Mouse (Mus musculus) cerebellum, postnatal 25 days (tissue): ENCODE measurements around the gene Arl6ip4.
A peak's percentile ranks its signal among the peaks of the same experiment; 100 is the strongest.

Source experiments
- DNase-seq, 2 experiments: peaks; one replicate each; pipeline ENCODE4 v3.0.0; 2021; ENCODE audit warnings: mixed read lengths in 2 of 2

Arl6ip4 gene

GRCm38 (mm10) chr5:124095077-124095581, 20.8 kb upstream of the Arl6ip4 start:
- DNase-seq = no peak

GRCm38 (mm10) chr5:124095596-124096232, 20.2 kb upstream of the Arl6ip4 start, which contains the start of gene Abcb9:
Abcb9 (minus strand) TSS chr5:124095798.
- DNase-seq = peak; percentile 98 to 99

GRCm38 (mm10) chr5:124098923-124099322, 17.0 kb upstream of the Arl6ip4 start:
- no peak for DNase-seq

DNA sequence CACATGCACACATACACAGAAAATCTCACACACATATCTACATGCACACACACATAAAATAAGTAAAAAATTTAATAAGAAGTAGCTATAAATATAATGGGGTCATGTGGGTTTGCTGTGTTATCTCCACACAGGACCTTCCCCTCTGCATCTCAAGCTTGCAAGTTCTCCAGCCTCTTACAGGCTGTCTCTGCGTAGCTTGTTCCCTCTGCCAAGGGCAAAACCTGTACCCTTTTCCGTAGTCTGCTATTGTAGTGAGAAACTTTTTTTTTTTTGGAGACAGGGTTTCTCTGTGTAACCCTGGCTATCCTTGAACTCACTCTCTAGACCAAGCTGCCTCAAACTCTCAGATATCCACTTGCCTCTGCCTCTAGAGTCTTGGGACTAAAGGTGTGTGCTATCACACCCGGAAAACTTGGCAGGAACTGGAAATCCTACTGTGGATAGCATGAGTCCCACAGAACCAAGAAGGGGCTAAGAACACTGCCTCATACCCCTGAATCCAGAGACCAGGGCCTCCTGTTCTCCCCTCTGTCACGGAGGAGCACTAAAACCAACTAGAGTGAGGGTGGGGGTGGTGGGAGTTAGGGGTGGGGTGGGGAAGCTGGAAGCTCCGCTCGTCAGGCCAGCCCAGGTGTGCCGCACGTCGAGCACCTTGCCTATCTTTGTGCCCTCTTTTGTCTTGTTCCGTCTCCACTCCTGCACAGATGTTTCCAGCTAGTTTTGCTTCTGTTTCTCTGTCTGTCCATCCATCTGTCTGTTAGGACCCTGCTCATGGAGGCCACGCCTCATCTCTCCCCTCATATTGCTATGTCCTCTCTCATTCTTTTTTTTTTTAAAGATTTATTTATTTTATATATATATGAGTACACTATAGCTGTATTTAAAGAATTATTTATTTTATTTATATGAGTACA, 15.5 kb upstream of the Arl6ip4 start:
- DNase-seq = no peak

DNA sequence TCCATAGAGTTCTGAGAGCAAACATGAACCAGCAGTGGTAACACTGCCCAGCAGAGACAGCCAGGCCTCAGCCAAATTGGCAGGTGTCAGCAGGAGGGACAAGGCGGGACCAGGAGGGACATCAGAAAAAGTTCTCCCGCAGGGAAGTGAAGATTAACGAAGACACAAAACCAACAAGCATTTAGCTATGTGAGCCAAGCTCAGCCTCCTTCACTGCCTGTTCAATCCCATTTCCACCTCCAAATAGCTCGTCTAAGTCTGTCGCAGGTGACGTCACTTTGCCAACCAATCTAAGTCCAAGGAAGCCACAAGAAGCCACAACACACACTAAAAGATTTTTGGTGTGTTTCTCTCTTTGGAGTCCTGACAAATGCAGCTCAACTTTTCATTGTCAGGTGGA, 13.6 kb upstream of the Arl6ip4 start:
- DNase-seq = no peak

- DNase-seq = no peak
These were observed 12.9 kb upstream of the Arl6ip4 start for GRCm38 (mm10) chr5:124103020-124103419.

DNA sequence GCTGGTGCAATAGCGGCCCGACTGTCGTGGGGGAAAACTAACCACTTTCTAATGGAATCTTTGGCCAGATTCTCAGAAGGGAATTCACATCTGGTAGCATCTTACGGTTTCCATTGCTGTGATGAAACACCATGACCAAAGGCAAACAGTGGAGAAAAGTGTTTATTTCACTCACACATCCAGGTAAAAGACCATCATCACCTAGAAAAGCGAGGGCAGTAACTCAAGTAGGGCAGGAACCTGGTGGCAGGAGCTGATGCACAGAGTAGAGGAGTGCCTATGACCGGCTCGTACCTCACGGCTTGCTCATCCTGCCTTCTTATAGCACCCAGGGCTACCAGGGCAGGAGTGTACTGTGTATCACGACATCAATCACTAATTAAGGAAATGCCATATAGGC, 12.3 kb upstream of the Arl6ip4 start:
- DNase-seq = no peak

GRCm38 (mm10) chr5:124111077-124111741, 4.7 kb upstream of the Arl6ip4 start:
- DNase-seq = peak; percentile 51 to 72

DNA sequence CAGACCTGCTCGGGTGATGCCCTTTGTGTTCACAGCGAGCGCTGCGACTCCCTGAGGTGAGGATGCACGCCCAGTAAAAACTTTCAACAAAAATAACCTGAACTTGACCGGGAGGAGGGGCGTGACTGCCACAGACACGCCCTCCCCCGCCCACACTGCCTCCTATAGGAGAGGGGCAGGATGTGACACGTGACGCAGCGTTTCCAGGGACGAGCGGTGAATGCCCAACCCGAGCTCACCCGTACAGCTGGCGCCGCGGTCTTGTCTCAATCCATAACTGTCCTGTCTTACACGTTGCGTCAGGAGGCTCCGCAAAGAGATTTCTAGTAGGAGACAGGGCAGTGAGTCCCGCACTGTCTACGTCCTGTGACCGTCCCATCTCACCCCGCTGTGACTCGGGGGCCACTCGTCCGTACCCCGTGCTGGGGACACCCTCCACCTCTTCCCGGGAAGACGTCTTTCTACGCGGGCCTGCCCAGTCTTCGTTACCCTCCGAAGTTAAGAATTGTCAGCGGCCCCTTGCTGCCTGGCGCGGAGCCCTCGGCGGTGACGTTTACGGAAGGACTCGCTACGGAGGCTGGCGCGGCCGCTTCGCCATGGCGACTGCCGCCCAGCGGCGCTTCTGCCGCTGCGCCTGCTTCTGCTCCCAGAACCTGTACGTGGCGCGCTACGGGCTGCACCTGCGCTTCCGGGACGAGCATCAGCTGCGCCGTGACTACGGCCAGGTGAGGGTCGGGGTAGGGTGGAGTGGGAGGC, 4.0 kb upstream of the Arl6ip4 start, which contains the start of gene Ogfod2:
Gene Ogfod2 (plus strand): TSS at position 556 of the 756 bp plus-strand sequence.
- DNase-seq = peak; percentile 97 to 98

GRCm38 (mm10) chr5:124112531-124112930, 3.4 kb upstream of the Arl6ip4 start:
- DNase-seq = no peak

DNA sequence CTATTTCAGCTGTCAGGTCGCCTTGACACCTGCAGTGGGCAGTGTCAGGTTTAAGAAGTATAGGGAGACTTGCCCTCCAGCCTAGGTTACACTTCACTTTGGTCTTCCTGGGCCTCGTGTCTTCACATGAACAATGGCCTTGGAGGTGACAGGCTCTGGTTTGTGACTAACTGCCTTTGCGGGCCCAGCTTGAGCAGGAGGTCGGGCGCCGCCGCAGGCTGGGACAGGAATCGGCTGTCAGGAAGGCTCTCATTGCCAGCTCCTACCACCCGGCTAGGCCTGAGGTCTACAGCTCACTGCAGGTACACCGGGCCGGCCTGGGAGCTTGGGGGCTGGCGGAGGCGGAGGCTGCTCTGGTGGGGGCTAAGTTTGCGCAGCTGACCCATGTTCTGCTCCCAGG, 2.9 kb upstream of the Arl6ip4 start:
- peak; percentile 75 to 83 for DNase-seq

- DNase-seq = peak in 1 of 2 experiments; percentile 40
These were observed 1.4 kb upstream of the Arl6ip4 start for GRCm38 (mm10) chr5:124114276-124115025.

DNA sequence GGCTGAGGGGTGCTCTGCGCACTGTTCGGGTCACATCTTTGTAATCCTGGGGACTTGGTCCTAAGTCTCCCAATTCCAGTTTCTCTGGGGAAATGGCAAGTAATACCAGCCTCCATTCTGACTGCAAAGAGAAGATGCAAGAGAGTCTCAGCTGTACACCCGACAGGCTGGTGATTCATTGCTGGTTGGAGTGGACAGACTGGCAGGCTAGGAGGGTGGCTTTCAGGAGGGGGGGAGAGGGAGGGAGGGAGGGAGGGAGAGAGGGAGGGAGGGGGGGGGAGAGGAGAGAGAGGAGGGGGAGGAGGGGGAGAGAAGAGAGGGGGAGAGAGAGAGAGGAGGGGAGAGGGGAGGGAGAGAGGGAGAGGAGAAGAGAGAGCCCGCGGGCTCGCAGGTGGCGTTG, 358 bp upstream of the Arl6ip4 start:
- DNase-seq = no peak

DNA sequence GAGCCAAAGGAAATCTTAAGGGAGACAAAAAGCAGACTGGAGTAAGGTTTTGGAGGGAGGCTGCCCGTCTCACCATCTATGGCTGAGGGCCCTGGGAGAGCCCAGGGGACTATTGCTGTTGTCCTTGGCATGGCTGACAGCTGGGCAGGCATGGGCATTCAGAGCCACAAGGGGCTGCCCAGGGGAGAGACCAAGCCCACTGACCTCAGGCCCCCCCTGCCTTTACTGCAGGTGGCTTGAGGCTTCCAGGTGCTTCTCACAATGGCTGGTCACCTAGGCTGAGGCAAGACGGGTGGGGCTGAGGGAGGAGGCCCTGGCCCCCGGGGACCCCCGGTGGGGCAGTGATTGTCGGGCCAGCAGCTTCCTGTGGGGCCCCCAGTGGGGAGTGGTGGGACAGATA, 3.3 kb downstream of the Arl6ip4 start:
- DNase-seq = peak in 1 of 2 experiments; percentile 31

DNA sequence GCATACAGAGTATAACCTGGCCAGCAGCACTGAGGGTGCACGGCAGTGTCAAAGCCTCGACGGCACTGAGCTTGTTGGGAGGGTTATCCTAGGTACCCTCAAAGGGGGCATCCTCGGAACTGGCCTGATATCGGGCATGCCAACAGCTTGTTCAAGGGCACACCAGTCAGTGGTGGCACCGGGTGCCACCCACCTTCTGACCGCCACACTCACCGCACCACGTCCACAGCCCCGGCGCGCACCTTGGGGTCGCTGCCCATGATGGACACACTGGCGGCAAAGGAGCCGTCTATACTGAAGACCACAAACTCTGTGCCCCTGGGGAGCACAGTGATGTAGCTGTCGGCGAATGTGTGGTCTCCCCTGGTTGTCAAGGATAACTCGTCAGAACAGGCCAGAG, 6.5 kb downstream of the Arl6ip4 start:
- no peak for DNase-seq

- DNase-seq = no peak
These were observed 9.2 kb downstream of the Arl6ip4 start for GRCm38 (mm10) chr5:124125093-124125492.

DNA sequence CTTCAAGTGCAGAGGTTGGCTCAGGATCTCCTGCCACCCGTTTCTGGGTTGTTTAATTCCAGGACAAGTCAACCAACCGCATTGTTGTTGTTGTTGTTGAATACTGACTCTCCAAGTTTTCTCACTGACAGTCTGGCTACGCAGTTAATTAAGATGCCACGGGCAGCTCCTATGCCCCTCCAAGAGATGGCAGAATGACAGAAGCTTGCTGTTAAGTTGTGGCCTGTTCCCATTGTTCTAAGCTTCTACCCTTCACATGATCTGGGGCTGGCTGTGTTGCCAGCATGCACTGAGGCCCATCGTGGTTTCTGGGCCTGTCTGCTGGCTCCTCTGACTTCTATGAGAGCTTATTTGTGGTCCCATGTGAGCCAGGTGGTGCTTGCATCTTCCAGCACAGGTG, 18.4 kb downstream of the Arl6ip4 start:
- DNase-seq = no peak

GRCm38 (mm10) chr5:124138066-124138465, 22.2 kb downstream of the Arl6ip4 start:
- DNase-seq = no peak

DNA sequence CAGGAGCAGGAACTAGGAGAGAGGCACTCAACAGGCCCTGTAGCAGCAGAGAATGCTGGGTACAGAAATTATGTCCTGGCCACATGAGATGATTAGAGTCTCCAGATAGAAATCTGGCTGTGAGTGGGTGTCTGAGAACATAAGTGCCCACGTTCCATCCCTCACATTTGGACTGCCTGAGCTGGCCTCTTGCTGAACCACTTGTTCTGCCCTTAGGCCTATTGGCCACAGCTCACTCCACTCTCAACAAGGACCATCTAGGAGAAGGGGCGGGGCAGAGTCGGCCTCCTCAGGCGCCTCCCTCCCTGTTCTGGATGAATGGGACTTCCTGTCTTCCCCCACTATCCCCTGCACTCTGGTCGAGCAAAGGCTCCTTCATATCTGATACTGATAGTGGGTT, 33.1 kb downstream of the Arl6ip4 start:
- DNase-seq = no peak

GRCm38 (mm10) chr5:124150895-124151294, 35.0 kb downstream of the Arl6ip4 start:
- DNase-seq = no peak

- no peak for DNase-seq
These were observed 36.8 kb downstream of the Arl6ip4 start for GRCm38 (mm10) chr5:124152734-124153133.

DNA sequence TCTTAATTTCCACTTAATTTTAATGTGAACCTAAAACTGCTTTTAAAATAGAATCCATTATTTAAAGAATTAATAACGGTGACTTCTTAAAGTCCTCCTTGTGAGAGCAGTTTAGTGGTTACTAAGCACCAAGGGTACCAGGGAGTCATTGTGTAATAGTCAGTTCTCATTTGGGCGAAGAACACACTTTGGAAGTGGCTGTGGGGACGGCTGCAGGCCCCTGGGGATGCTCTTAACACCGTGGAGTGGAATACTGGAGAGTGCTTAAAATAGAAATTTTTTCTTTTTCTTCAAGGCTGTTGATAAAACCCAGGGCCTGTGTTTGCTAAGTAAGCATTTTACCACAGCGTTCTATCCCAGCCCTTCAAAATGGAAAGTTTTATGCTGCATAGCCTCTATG, 40.1 kb downstream of the Arl6ip4 start:
- DNase-seq = no peak
